Mouse (Mus musculus) thymus, postnatal 4 days (tissue): ENCODE results near the gene Usp47.

Source experiments
- DNase-seq: peaks from one replicate; pipeline ENCODE4 v3.0.0; 2021

The Usp47 gene

DNA sequence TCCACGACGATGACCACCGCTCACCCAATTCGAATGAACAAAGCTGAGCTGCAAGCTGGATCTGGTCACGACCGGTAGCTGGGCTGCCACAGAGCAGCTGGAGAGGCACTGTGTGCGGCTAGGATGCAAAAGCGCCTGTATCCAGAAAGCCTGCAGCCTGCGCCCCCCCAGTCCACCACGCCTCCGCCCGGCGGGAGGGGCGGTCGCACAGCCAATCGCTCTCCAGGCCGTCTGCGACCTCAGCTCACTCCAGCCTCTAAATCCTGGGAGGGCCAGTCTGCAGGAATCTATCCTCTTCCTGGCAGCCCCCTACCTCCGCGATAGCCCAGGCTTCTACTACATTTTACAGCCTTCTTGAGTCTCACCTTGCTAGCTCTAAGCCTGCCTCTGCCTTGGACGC lies 135.6 kb downstream of the Usp47 start, which contains the start of gene Dkk3:
Gene Dkk3 (minus strand): TSS at position 116 of the 400 bp plus-strand sequence.
- DNase-seq, result no peak

DNA sequence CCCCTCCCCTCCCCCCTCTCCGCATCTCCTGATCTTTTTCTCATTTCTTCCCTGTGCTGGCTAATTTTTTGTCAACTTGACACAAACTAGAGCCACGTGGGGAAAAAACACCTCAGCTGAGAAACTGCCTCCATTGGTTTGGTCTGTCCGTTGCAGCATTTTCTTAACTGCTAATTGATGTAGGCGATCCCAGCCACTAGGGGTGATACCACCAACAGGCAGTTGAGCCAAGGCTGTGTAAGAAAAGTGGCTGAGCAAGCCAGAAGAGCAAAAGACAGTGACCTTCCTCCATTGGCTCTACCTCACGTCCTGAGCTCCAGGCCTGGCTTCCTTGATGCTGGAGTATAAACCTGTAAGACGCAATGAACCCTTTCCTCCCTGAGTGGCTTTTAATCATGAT lies 136.5 kb downstream of the Usp47 start:
- no peak for DNase-seq
